Mouse (Mus musculus): ENCODE data around the gene Vmn1r148. TPM values are rescaled to one million over a fixed set of nuclear protein-coding genes. Genes with fewer than 3 reads are reported as not detected.

Gene Vmn1r148
- total RNA-seq (2023), result not detected

GRCm38 (mm10) chr7:22413283-22413682, at the start of gene Vmn1r148:
Gene Vmn1r148 (plus strand): TSS chr7:22413583.

GRCm38 (mm10) chr7:22370939-22371338, 42.4 kb upstream of the Vmn1r148 start, which contains the start of gene Gm8660:
Gene Gm8660 (minus strand): TSS chr7:22371039.

GRCm38 (mm10) chr7:22438129-22438528, 24.7 kb downstream of the Vmn1r148 start, which contains the start of gene Vmn1r149:
Gene Vmn1r149 (minus strand): TSS chr7:22438229.

GRCm38 (mm10) chr7:22463975-22464374, 50.6 kb downstream of the Vmn1r148 start, which contains the start of gene Gm10665:
Gene Gm10665 (minus strand): TSS chr7:22464075.

Other genes starting within 250 kb of the Vmn1r148 start
- not detected for gene Vmn1r142, start 249.5 kb upstream of the Vmn1r148 start, total RNA-seq (2023)
- gene Vmn1r143, start 224.2 kb upstream of the Vmn1r148 start, total RNA-seq (2023), result not detected
- gene Gm8653, start 212.3 kb upstream of the Vmn1r148 start, total RNA-seq (2023), result not detected
- not detected for gene Gm8453, start 184.1 kb upstream of the Vmn1r148 start, total RNA-seq (2023)
- not detected for gene Gm4187, start 83.9 kb upstream of the Vmn1r148 start, total RNA-seq (2023)
- not detected for gene Gm8660, start 42.5 kb upstream of the Vmn1r148 start, total RNA-seq (2023)
- gene Vmn1r149, start 24.6 kb downstream of the Vmn1r148 start, total RNA-seq (2023), result not detected
- gene Gm10665, start 50.5 kb downstream of the Vmn1r148 start, total RNA-seq (2023), result not detected
- not detected for gene Vmn1r151, start 86.1 kb downstream of the Vmn1r148 start, total RNA-seq (2023)
- gene Vmn1r152, start 109.4 kb downstream of the Vmn1r148 start, total RNA-seq (2023), result not detected
- not detected for gene Gm8677, start 121.3 kb downstream of the Vmn1r148 start, total RNA-seq (2023)
- gene Gm4201, start 151.8 kb downstream of the Vmn1r148 start, total RNA-seq (2023), result not detected
- gene Gm4565, start 174.5 kb downstream of the Vmn1r148 start, total RNA-seq (2023), result not detected
- not detected for gene Vmn1r155, start 244.4 kb downstream of the Vmn1r148 start, total RNA-seq (2023)

Measured in T-cell, adult 66 days (primary cell).